Mouse (Mus musculus) heart, postnatal 10 days (tissue): ENCODE measurements at regions not wholly inside any gene's neighbourhood (a gene's known extent, or its start where the extent isn't known, plus 50 kb on each side); places are given as distances from the start of the nearest gene placed in this dataset.

Source experiments
- DNase-seq, 2 experiments: peaks; one replicate each; pipeline ENCODE4 v3.0.0; 2021
- intact Hi-C: fragments of 180-260 bp; cut with DNase I; formaldehyde crosslinking; loops from one replicate; pipeline ENCODE4 v1.15.1; 2025

GRCm38 (mm10) chr14:101382838-101383237 lies 182.7 kb upstream of the Prr30 start:
- intact Hi-C loops = no loop called here
- DNase-seq = no peak

- DNase-seq = no peak
- intact Hi-C loops = no loop called here
These were observed 181.8 kb upstream of the Prr30 start for GRCm38 (mm10) chr14:101381943-101382342.

DNA sequence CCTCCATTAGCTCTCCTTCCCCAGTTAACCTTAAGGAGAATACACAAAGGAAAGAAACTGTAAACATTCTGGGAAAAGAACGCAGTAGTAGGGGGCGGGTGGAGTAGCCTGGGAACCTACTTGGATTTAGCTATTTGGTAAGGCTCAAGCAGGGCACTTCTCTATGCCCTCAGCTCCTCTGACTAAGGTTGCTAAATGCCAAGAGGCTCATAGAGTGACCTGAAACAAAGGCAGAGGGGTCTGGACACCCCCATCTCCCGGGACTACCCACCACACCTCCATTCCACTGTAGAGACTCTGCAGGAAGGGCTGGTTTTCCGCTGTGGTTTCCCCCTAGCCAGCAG lies 179.5 kb upstream of the Prr30 start:
- no peak for DNase-seq
- intact Hi-C loops = loop anchor here (1.0 to 10.0 kb wide), 4 partner anchors 765 to 1447 kb away; no protein-coding TSS in a partner anchor

GRCm38 (mm10) chr14:101378965-101379662 lies 179.0 kb upstream of the Prr30 start:
- intact Hi-C loops = loop anchor here (1.0 to 10.0 kb wide), 4 partner anchors 764 to 1447 kb away; no protein-coding TSS in a partner anchor
- DNase-seq = peak; percentile 79 to 85

DNA sequence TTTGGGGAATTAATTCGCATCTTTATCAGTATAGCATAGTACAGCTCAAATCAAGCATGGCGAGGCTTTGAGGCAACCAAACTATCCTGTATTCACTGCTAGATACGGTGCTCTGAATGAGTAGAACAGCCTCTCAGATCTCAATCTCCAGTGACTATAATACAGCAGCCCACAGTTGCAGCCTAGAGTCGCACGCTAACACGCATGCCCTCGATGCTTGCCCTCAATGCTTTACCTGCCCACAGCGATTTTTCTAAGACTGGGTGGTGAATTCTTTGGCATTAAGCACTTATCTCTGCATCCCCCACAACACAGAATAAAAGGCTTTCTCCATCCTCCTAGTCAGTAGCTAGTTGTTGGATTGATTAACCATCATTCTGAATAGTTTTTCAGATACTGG lies 178.4 kb upstream of the Prr30 start:
- intact Hi-C loops = loop anchor here (5.0 to 10.0 kb wide), 3 partner anchors 764 to 1371 kb away; no protein-coding TSS in a partner anchor
- no peak for DNase-seq

DNA sequence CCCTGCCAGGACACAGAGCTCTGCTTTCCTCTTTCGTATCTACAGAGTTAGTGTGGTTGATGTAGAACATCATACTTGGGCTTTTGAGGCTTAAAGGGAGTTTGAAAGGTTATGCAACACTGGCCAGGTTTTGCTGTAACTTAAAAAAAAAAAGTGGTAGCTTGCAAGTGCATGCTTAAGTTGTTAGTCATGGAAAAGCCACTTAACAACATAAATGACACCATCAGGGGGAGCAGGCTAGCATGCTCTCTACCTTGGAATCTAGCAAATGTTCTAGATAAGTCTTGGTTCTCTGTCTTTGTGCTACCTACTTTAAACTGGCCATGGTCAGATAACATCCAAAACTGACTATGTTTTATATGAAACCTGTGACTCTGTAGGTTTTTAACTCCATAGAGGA lies 176.6 kb upstream of the Prr30 start:
- intact Hi-C loops = loop anchor here (5.0 to 10.0 kb wide), 3 partner anchors 762 to 1369 kb away; no protein-coding TSS in a partner anchor
- DNase-seq = no peak

- DNase-seq = no peak
- intact Hi-C loops = loop anchor here (5.0 to 10.0 kb wide), 3 partner anchors 761 to 1369 kb away; no protein-coding TSS in a partner anchor
These were observed 175.7 kb upstream of the Prr30 start for GRCm38 (mm10) chr14:101375833-101376232.

- DNase-seq = peak in 1 of 2 experiments; percentile 19
- intact Hi-C loops = loop anchor here (10.0 kb wide), 2 partner anchors 759 to 909 kb away; no protein-coding TSS in a partner anchor
These were observed 173.7 kb upstream of the Prr30 start for GRCm38 (mm10) chr14:101373864-101374263.

- intact Hi-C loops = no loop called here
- DNase-seq = no peak
These were observed 159.7 kb upstream of the Prr30 start for GRCm38 (mm10) chr14:101359860-101360259.

DNA sequence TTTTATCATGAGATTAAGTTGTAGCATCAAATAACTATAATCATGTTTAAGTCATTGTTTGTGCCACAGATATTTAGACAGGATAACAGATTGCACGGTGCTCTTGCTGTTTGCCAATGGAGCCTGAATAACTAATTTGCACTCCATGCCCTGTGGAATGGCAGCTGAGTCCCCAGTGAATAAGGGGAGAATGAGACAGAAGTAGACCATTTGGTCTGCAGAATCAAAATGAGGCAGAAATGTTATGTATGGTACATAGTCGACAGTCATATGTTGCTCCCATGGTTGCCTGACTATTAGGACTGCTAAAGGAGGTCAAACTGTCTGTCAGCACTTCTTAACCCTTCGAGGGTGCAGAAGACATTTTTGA lies 152.9 kb upstream of the Prr30 start:
- intact Hi-C loops = no loop called here
- DNase-seq = no peak

GRCm38 (mm10) chr14:101352046-101353008 lies 152.2 kb upstream of the Prr30 start:
- intact Hi-C loops = no loop called here
- peak; percentile 37 to 44 for DNase-seq

DNA sequence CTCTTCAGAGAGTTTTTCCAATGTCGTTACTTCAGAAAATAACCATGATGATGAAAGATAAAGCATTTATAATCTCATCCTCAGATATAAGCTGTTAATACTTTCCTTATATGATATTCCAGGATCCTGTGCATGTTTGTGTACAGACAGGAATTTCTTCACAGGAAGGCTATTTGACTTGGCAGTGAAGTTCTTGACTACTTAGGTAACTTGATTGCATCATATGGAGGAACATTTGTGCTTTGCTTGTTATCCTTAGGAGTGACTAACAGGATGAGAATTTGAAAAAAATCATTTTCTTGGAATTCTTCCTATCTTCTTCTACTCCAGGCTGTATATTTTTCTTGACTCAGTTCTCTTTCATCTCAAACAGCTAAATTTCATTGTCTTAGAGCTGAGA lies 140.2 kb upstream of the Prr30 start:
- DNase-seq = no peak
- intact Hi-C loops = no loop called here

GRCm38 (mm10) chr14:101332015-101332414 lies 131.9 kb upstream of the Prr30 start:
- intact Hi-C loops = no loop called here
- no peak for DNase-seq

DNA sequence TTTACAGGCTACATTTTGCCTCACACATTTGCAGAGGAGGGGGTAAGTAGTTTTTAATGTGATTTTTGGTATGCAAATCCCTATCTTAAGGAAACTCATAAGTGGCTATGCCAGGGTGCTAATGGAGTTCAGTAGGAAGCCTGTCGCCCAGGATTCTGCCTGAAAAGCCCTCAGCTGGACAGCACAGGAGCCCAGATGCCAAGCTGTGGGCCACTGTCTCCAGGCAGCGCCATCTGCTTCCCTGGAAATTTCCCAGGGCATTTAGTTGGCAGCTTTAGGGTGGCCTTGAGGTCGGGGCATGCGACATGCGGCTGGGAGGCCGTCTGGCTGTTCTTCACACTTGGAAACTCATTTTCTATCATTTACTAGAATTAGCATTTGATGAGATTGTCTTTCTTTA lies 127.3 kb upstream of the Prr30 start:
- intact Hi-C loops = no loop called here
- DNase-seq = no peak

DNA sequence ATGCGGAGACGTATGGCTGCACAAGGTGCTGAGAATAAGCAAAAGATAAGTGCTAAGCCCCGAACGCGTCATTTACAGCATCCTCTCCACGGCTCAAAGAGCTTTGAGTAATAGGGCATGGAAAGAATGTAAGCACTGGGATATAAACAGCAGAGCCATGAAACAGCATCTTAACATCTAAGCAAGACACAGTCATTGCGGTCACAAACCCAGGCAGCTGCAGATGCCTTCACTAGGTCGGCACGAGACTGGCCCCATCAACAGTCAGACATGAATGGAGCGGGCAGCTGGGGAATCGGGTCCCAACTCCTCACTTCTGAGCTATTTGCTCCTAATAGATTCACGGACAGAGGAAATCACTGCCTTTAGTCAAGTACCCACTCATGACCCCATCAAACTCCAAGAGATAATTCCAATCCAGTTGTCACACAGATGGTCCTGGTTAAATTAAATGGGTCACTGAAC lies 126.4 kb upstream of the Prr30 start:
- no peak for DNase-seq
- intact Hi-C loops = no loop called here

DNA sequence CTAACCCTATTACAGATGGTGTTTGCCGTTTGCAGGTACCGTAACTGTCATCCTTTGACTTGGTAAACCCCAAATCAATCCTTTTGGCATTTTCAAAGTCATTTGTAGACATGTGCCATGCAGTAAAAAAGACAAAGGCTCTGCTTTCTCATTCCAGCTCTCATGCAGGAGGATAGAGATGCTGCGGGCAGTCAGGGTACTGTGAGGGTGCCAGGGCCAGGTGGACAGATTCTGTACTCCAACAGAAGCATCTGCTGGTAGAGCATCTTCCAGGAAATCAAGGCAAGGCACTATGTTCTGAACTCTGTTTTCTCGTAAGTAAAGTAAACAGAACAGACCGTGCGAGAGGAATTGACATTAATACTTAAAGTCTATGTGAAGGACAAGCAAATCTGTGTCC lies 123.2 kb upstream of the Prr30 start:
- no peak for DNase-seq
- intact Hi-C loops = no loop called here

- DNase-seq = no peak
- intact Hi-C loops = no loop called here
These were observed 107.8 kb upstream of the Prr30 start for GRCm38 (mm10) chr14:101307920-101308319.

- peak in 1 of 2 experiments; percentile 23 for DNase-seq
- intact Hi-C loops = no loop called here
These were observed 104.4 kb upstream of the Prr30 start for GRCm38 (mm10) chr14:101304487-101305032.

DNA sequence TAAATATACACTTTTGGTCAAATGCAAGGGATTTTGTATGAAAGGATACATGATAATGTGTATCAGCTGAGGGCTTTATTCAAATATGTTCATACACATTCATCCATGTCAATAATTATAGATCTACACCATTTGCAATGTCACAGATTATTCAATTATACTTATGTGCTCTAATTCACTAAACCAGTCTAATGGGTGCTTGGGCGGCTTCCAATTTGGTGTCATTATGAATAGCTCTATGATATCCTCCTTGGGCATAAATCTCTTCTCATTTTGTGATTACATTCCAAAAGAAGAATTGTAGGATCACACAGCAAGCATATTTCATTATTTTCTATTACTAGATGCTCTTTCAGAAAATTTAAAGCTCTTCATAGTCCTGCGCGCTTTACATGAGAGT lies 97.7 kb upstream of the Prr30 start:
- intact Hi-C loops = loop anchor here (10.0 kb wide), 2 partner anchors 1013 to 1113 kb away; partner anchors contain the start of gene Klf12

GRCm38 (mm10) chr14:101294693-101295092 lies 94.6 kb upstream of the Prr30 start:
- intact Hi-C loops = loop anchor here (10.0 kb wide), 2 partner anchors 1010 to 1110 kb away; partner anchors contain the start of gene Klf12
- DNase-seq = peak; percentile 64 to 72

More for the DNA sequence above, 97.7 kb upstream of the Prr30 start:
- no peak for DNase-seq

- intact Hi-C loops = no loop called here
- peak in 1 of 2 experiments; percentile 19 for DNase-seq
These were observed 87.6 kb upstream of the Prr30 start for GRCm38 (mm10) chr14:101287755-101288154.
